Mouse (Mus musculus) A20 (cell line): Measurements from ENCODE around the gene Rab31.
A peak's percentile ranks its signal among the peaks of the same experiment; 100 is the strongest.

Experiments
- DNase-seq: peaks from one replicate; pipeline ENCODE4 v3.0.0-alpha.2; 2011; ENCODE audit warnings: low read depth, low spot score

The Rab31 gene

GRCm38 (mm10) chr17:65771951-65772934 lies at the start of gene Rab31:
Gene Rab31 (minus strand): TSS chr17:65772752.
- DNase-seq: peak; percentile 74

- no peak for DNase-seq
These were observed 47.6 kb upstream of the Rab31 start for GRCm38 (mm10) chr17:65820197-65820596.

GRCm38 (mm10) chr17:65813763-65814162 lies 41.2 kb upstream of the Rab31 start:
- no peak for DNase-seq

GRCm38 (mm10) chr17:65811032-65811431 lies 38.5 kb upstream of the Rab31 start:
- no peak for DNase-seq

GRCm38 (mm10) chr17:65806416-65806815 lies 33.9 kb upstream of the Rab31 start:
- DNase-seq: no peak

- DNase-seq: no peak
These were observed 33.4 kb upstream of the Rab31 start for GRCm38 (mm10) chr17:65805966-65806365.

GRCm38 (mm10) chr17:65802026-65802425 lies 29.5 kb upstream of the Rab31 start:
- DNase-seq: peak; percentile 84

- DNase-seq: no peak
These were observed 27.9 kb upstream of the Rab31 start for GRCm38 (mm10) chr17:65800451-65800850.

- DNase-seq: peak; percentile 32
These were observed 26.8 kb upstream of the Rab31 start for GRCm38 (mm10) chr17:65799353-65799752.

- peak; percentile 57 for DNase-seq
These were observed 25.9 kb upstream of the Rab31 start for GRCm38 (mm10) chr17:65798446-65798845.

- no peak for DNase-seq
These were observed 23.5 kb upstream of the Rab31 start for GRCm38 (mm10) chr17:65796056-65796455.

- no peak for DNase-seq
These were observed 21.7 kb upstream of the Rab31 start for GRCm38 (mm10) chr17:65794096-65794850.

- DNase-seq: no peak
These were observed 20.9 kb upstream of the Rab31 start for GRCm38 (mm10) chr17:65793307-65793930.

- no peak for DNase-seq
These were observed 18.6 kb upstream of the Rab31 start for GRCm38 (mm10) chr17:65791161-65791560.

GRCm38 (mm10) chr17:65789576-65789975 lies 17.0 kb upstream of the Rab31 start:
- no peak for DNase-seq

- no peak for DNase-seq
These were observed 16.2 kb upstream of the Rab31 start for GRCm38 (mm10) chr17:65788542-65789291.

GRCm38 (mm10) chr17:65787261-65787660 lies 14.7 kb upstream of the Rab31 start:
- DNase-seq: no peak

- DNase-seq: peak; percentile 37
These were observed 13.7 kb upstream of the Rab31 start for GRCm38 (mm10) chr17:65786225-65786624.

GRCm38 (mm10) chr17:65785707-65786106 lies 13.2 kb upstream of the Rab31 start:
- no peak for DNase-seq

- no peak for DNase-seq
These were observed 12.1 kb upstream of the Rab31 start for GRCm38 (mm10) chr17:65784610-65785140.
